Mouse (Mus musculus) frontal cortex, adult (tissue): ENCODE results near the gene Gm45785.
A peak's percentile ranks its signal among the peaks of the same experiment; 100 is the strongest.

ENCODE experiments used
- ATAC-seq: cut with Nextera tagmentation; 2 replicates; pipeline ENCODE4 v1.9.2; 2017; ENCODE audit warnings: mild to moderate bottlenecking, moderate library complexity, mixed read lengths; ENCODE audit not compliant: low TSS enrichment

Gene Gm45785

DNA sequence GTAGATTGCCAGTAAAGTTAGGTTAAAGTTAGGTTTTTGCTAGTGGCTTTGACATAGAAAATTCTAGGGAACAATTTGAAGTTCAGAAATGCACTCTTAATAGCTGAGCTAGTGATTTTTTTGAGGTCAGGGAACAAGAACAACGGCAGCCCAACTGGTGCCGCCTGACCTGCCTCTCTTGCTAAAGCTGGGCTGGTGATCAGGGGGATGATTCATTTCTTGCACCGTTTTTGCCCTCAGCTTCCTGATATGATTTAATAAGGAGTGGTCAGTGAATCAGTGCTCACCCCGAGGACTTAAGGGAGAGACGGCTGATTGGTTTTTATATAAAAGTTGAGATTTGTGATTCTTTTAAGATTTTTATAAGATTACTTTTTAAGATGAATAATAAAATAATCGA, 24.7 kb downstream of the Gm45785 start:
- ATAC-seq = no peak

DNA sequence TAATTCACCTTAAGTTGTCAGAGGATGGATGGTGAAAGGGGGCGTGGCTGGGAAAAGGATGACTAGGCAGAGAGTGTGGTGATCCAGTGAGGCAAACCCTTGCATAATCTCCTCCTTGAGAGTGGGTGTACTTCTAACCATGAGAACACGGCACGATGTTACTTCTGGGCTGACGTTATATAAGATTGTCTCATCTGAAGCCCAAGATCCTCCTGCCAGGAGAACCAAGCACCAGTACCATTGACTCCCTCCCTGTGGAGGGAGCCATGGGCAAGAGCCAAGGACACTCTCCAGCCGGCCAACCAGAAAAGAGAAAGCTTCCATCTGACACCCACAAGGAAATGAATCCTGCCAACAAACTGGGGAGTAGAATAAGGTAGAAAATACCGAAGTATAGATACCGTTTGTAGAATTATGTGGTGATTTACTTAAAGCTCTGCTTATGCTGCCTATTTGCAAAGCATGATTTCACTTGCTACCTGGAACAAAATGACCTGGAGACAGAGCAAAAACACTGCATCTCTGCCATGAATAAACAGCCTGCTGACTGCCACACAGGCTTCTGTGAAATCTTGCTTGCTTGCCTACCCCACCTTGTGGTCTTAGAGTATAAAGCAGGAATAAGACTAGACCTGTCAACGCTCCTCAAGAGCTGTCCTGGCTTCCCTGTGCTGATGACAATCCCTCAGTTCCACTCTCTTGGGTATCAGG, 27.8 kb downstream of the Gm45785 start:
- peak; percentile 96 for ATAC-seq

DNA sequence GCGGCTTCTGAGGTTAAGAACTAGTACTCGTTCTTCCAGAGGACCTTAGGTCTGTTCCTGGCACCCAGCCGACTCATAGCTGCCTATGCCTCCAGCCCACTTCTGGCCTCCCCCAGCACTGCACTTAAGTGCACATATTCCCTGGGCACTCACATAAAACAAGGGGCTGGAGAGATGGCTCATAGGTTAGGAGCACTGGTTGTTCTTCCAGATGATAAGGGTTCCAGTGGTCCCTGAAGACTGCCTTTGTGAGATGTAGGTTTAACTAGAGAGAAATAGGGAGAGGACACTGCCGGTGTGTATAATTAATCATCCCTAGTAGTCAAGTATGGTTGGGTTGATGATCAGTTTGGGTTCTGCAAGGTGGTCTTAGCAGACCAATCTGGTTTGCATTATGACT, 33.4 kb downstream of the Gm45785 start:
- no peak for ATAC-seq

DNA sequence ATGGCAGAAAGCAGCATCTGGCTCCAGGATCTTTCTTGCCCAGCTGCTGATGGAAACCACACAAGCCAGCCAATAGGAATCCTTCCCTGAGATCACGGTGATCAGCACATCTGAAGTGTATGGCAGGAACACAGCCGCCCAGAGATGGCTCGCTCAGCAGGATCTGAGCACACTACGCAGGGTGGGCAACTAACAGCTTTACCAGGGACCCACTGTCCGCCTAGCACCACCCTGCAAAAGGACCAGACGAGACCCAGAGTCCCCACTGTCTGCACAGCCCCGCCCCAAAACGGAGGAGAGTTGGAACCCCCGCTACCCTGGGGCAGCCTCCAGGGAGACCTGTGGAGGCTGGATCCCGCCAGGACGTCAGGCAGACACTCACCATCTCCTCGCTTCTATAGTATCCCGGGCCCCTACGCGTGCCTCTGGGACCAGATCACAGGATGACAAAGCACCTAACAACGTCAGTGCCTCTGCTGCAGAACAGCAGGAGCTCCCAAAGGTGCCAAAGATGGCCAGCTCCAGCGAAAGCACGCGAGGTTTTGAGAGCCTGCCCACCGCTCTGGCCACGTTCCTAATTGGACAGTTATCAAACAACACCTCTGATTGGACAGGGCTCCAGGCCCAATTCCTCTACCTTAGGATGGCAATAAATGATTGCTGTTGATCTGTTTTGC, 34.3 kb downstream of the Gm45785 start, which contains the start of gene Zfp941:
Gene Zfp941 (minus strand): TSS at position 526 of the 677 bp plus-strand sequence.
- peak; percentile 83 for ATAC-seq

DNA sequence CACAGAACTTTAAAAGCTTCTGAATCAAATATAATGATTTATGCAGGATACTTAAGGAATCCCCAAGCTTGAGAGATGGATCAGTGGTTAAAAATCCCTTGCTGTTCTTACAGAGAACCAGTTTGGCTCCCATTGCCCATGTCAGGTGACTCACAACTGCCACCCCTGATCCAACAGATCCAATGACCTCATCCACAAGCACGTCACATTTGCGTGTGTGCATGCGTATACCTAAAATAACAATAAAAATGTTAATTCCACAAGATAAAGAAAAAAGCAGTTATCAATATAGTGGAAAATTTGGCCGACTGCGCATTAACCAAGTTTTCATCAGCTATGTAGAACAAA, 34.9 kb downstream of the Gm45785 start:
- ATAC-seq = peak; percentile 27; the same call in 1 of the 2 replicates

DNA sequence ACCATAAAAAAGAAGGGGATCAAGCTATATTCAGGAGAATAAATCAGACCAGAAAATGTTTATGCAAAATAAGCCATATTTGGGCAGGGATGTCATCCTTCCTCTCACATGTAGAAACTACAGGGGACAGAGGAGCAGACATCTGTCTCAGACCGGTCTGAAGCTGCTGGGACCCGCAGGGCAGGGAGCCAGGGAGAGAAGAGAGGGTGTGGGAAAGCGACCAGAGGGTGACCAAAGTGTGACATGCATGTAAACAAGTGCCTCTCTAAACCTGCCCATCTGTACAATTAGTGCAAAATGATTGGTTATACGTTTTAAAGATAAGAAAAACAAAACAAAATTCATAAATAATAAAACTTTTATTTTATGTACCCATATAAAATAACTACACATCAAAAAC, 36.0 kb downstream of the Gm45785 start:
- no peak for ATAC-seq

DNA sequence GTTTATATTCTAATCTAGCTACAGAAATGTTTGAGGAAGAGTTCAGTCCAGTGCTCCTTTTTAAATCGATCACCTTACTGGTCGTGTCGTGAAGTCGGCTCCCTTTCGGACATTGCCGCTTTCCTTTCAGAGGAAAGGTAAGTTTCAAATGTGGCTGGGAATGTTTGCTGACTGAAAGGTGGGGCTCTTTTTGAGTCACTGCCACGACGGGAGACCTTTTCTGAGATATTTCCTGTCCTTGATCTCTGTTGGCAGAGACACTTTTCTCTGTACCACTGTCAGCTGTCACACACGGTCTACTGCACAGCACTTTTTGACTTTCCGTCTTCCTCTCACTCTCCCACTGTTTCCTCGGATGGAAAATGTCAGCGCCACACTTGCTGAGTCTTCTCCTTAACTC, 43.3 kb downstream of the Gm45785 start:
- no peak for ATAC-seq

DNA sequence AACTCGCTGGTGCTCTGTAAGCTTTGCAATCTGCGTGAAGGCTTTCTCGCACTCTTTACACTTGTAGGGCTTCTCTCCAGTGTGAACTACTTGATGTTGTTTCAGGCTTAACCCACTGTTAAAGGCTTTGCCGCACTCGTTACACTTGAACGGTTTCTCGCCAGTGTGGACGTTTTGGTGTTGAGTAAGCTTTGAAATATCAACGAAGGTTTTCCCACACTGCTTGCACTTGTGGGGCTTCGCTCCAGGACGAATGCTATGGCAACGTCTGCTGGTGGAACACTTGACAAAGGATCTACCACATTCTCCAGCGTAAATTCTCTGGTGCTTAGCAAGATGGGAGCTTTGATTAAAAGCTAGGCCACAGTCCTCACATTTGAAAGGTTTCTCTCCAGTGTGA, 44.4 kb downstream of the Gm45785 start:
- ATAC-seq = no peak

DNA sequence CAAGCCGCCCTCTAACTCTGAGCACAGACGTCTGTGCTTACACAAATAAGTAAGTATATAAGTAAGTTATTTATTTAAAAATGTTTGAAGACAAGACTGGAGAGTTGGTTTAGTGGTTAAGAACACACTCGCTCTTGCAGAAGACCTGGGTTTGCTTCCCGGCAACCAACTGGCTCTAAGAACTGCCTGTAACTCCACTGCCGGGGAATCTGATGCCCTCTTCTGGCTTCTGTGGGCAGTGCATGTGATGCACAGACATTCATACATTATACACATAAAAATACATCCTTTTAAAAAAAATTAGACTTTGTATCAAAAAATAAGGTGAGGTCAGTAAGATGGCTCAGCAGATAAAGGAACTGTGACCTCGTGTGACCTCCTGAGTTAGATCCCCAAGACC, 45.6 kb downstream of the Gm45785 start:
- ATAC-seq = no peak

DNA sequence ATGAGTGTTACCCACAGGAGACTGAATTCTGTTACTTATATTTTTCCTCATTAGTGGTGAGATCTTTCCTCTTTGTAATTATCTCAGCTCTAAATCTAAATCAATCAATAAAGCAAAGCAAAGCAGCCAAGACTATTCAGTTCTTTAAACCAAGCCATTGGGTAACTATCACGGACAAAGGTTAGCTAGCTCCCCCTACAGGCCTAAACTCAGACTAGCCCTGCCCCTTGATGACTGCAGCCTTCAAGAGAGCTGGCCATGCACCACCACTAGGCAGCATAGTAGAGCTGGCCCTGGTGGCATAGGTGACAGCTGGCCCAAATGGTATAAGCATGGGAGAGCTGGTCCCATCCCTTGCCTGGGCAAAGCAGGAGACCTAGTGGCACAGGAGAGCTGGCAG, 50.4 kb downstream of the Gm45785 start:
- ATAC-seq = peak; percentile 92

DNA sequence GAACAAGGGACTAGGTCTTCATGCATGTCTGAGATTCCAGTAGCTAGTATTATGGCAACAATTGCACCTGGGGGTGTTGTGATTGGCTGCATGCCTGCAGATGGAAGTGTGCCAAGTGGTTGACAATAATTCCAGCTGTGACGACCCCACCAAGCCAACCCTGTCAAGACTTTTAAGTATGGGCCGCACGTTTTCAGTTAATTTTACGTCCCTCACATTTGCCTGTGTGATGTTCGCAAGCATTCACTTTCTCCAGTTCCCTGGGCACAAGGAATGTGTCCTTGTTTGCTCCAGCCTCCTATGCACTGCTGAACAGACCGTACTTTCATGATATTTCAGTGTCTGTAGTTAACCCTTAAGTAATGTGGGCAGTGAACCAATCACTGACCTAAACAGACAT, 53.5 kb downstream of the Gm45785 start:
- ATAC-seq = no peak

DNA sequence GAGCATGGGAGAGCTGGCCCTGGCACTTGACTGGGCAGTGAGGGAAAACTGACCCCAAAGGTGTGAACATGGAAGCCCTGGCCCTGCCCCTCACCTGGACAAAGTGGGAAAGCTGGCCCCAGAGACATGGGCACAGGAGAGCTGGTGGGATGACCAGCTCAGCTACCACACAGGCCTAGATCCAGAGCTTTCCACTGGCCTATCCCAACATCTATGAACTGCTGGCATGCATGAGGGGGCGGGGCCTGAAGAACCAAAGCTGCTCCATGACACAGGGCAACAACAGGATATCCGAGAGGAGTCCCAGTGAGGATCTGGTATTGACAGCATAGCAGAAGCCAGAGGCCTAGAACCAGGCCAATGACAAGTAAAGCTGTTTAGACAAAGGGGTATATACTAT, 57.9 kb downstream of the Gm45785 start:
- ATAC-seq = no peak

DNA sequence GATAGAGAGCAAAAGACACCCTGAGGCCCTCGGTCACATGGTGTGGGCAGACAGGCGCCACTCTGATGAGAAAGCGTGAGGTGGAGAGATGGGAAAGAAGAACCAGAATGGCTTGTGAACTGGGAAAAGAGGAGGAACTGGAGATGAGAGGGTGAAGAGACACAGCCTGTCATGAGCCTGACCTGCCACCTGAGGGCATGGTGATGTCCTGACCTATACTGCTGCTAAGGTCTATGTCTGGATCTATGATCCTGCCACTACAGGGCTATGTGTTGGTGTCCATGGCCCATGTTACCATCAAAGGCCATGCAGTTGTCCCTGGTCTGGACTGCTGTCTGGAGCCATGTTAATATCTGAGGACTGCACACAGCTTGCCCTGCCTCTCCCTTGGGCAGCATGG, 58.5 kb downstream of the Gm45785 start:
- no peak for ATAC-seq

DNA sequence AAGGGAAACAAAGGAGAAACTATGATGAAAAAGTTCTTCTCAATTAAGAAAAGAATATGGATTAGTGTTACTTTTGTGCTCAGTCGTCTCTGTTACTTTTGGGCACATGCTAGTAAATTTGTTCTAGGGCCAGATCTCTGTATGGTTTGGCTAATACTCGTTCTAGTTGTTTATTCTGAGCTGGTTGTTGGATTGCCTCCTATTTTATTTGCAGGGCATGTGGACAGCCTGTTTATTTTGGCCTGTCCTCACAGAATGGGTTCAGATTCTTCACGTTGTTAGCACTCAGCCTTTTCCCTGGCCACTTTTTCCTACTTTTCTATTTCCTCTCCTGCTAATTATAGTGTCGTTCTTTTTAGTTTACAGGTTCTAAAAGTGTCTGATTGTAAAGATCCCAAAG, 62.6 kb downstream of the Gm45785 start:
- no peak for ATAC-seq

DNA sequence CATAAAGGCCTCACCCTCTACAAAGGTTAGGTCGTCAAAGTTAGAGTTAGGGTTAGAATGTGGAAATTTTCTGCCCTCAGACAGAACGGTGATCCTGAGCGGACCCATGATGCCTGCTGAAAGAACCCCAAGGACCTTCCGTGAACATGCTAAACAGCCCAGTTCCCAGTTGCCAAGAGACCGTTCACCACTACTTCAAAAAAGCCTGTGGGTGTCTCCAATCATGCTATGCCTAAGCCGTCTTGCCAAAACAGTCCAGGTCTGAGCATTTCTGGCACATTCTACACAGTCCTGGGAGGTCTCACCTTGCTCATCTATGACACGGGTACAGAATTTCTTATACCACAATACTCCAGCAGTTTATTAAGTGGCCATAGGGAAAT, 68.1 kb downstream of the Gm45785 start:
- ATAC-seq = no peak

DNA sequence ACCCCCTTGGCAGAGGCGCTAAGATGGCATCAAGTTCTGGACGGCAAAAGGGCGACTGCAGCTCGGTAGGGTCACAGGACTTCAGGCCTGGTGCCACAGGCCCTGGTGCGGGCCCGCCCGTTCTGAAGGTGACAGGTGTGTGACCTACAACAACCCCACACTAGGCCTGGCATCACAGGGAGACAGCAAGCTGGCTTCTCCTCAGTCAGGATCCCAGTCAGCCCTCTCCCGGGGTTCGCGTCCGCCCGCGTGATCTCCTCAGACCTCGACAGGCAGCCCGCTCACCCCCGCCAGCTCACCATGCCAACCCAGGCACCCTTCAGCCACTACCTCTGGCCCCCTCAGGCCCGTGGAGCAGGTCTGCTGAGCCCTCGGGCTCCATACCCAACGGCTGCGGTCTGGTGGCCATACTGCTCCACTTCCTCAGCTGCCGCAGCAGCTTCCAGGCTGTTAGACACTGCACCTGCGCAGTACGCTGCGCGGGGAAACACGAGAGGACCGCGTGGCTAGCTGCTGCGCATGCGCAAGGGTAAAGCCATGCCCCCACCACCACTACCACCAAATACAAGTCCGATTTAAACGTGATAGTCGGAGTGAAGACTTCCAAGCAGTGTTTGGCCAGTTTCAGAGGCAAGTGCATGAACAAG, 68.6 kb downstream of the Gm45785 start, which contains the start of gene Syce1:
Gene Syce1 (minus strand): TSS at position 447 of the 647 bp plus-strand sequence.
- ATAC-seq = no peak

DNA sequence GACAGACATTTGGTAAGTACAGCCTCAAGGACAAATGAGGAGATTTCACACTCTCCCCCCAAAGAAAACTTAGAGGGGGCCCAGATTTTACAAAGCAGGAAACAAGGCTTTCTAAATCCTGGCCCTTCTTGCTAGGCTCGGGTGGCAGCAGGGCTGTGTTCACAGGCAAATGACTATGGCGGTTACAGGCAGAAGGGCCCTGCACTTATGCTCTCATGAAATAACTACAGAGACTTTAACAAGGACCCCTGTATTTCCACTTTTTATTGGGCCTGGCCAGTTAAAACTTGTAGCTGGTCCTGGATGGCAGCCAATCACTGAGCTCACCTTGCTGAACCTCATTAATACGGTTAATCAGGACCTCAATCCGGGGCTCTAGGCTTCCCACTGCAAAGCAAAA, 75.6 kb downstream of the Gm45785 start:
- ATAC-seq = no peak
